Mouse (Mus musculus) ES-Bruce4 (cell line): ENCODE results near the gene Natd1.

Experiments used
- CTCF ChIP-seq: IDR thresholded peaks from one replicate; pipeline ENCODE4 v1.8.1; 2011; ENCODE audit warnings: low read depth, low read length
- POLR2A ChIP-seq: IDR thresholded peaks from one replicate; pipeline ENCODE4 v1.8.1; 2011; ENCODE audit warnings: low read length; ENCODE audit not compliant: insufficient read depth

DNA sequence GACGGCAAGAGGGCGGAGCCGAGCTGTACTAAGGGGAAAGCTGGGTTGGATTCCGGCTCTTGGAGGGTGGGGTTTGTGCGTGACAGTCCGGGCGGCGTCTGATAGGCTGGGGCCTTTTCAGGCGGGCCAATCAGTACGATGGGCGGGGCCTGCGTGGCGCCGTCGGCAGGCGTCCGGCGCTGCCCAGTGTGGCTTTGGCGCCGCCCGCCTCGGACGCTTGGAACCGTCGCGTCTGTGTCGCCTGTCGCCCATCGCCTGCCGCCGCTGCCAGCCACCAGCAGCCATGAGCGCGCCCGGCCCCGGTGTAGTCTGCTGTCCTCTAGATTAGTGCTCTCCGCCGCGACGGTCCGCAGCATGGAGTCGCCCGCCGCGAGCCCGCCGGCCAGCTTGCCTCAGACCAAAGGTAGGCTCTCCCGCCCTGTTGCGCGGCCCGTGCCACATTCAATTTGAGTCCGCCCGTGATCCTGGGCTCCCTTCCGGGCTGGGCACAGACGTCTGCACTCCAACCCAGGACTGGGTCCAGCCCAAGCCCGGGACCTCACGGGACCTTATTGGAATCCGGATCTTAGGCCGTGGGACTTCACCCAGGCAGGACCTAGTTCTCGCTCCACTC is 17.4 kb upstream of the Natd1 start, which contains the start of gene Map2k3:
- TF ChIP-seq CTCF, result no peak
- peak; percentile 71 for TF ChIP-seq POLR2A
